Mouse (Mus musculus) frontal cortex, postnatal 14 days (tissue): ENCODE results near the gene Cdc20b.
"Not testable (repeated sequence)": the region's sequence is repeated elsewhere in the genome, so short reads cannot be mapped to it uniquely, and the experiment has no call there.

Experiments used
- DNase-seq, 2 experiments: peaks; one replicate each; pipeline ENCODE4 v3.0.0; 2022; ENCODE audit warnings: low spot score in 2 of 2

The Cdc20b gene

DNA sequence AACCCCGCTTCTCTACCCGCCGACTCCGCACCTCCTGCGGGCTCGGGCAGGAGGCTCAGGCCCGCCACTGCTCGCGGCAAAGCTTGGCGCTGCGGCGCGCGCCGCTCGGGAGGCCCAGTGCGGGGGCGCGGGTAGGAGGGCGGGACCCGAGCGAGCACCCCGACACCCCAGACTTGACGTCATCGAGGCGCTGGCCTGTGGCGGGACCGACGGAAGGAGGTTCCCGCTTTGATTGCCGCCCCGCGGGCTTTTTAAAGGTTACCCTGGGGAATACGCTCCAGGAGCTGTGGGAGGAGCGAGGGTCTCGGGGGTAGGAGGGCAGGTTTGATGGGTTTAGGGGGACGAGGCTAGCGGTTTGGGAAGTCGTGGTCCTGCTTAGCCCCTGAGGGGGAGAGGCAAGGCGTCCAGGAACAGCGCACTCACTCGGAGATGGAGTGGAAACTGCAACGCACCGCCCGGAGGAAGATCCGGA is at the start of gene Cdc20b:
Gene Cdc20b (plus strand): TSS at position 162 of the 472 bp plus-strand sequence.
- peak; percentile 10 to 25 for DNase-seq

- DNase-seq, result no peak
These were observed 49.1 kb upstream of the Cdc20b start for GRCm38 (mm10) chr13:112985605-112986450.

DNA sequence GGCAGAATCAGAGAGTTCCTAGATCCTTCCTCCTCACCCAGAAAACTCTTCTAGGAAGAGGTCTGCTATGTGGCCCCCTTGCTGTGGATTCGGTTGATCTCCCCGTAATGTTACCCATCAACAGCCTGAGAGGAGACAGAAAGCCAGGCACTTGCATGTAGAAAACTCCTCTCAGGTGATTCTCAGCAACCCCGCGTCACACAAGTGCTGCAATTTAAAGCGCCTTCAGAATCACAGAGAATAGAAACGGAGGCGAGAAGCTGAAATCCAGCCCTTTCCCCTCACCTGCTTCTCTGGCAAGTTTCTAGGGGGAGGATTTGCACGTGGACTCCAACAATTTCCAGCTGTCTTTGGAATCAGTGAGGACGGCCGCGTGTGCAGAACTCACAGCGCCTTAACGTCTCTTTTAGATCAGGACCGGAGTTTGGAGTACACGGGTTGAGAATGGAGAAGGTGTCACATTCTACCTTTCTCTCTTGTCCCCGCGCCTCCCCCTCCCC is 48.4 kb upstream of the Cdc20b start:
- no peak for DNase-seq

DNA sequence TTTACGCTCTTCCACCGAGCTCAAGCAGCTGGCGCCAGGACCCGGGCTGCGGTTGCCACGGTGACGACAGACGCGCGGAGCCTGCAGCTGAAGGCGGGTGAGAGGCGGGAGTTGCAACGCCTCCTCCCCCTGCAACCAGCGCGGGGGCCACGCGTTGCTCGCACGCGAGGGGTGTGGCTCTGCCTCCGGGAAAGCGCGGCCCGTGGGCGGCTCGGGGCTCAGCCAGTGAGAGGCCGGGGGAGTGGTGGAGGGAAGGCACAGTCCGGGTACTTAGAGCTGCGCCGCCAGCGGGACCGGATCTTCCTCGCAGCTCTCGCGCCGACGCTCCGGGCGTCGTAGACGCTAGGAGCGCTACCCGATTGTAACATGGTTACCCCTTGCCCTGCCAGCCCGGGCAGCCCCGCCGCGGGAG is 47.4 kb upstream of the Cdc20b start, which contains the start of gene Ccno:
Gene Ccno (plus strand): TSS at position 271 of the 412 bp plus-strand sequence.
- DNase-seq, result peak; percentile 88 to 89

DNA sequence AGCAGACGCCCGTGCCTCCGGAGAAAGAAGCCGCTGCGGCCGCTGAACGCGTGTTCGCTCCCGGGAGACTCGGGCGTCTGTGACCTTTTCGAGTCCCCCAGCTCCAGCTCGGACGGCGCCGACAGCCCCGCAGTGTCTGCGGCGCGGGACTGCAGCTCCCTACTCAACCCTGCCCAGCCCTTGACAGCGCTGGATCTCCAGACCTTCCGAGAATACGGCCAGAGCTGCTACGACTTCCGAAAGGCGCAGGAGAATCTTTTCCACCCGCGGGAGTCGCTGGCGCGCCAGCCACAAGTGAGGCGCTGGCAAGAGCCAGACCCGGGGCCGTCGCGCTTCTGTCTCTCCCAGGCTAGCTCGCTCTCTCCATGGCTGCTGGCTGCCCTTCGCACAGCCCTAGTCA is 46.9 kb upstream of the Cdc20b start:
- DNase-seq, result no peak

GRCm38 (mm10) chr13:112988866-112989265 is 46.0 kb upstream of the Cdc20b start:
- DNase-seq, result no peak

DNA sequence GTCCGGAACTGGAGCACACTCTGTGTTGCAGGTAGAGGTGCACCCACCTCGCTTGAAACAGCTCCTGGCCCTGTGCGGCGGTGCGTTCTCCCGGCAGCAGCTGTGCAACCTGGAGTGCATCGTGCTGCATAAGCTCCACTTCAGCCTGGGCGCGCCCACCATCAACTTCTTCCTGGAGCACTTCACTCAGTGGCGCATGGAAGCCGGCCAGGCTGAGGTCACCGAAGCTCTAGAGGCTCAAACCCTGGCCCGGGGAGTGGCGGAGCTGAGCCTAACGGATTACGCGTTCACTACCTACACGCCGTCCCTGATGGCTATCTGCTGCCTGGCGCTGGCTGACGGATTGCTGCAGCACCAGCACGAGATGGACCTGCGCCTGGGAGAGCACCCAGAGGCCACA is 45.4 kb upstream of the Cdc20b start:
- DNase-seq, result no peak

DNA sequence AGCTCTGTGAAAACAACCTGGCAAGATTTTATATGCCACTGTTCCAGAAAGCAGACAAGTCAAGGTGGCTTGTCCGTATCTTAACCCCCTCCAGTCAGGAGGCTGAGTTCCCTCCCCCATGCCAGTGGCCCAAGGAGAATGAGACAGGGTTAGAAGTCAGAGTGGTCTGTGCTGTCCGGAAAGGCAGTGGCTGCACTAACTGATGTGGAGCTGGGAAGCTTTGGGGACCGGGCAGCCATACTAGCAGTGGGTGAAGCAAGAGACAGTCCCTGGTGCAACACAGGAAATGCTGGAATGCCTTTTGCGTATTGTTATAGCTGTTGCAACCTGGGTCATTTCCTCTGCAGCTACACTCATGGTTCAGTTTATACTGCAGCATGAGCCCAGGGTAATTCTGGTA is 44.6 kb upstream of the Cdc20b start:
- DNase-seq, result no peak

- no peak for DNase-seq
These were observed 41.3 kb upstream of the Cdc20b start, which contains the start of gene Mcidas for GRCm38 (mm10) chr13:112993531-112994152. Gene Mcidas, plus strand, starts transcription at chr13:112993845.

DNA sequence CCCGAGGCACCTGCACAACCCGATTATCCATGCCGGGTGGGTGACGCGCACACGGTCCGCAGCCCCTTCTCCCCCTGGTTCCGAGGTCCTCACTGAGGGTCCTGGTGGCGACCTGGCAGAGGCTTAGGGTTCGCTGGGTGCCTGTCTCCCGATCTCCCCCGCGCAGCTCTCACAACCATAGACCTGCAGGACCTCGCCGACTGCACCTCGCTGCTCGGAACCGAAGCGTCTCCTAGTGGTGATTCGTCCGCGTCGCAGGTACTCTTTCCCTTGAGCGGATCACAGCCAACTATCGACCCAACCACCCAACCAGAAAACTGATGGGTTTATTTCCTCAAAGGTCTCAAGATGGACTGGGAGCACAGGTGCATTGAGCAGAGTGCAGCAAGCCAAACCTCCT is 40.7 kb upstream of the Cdc20b start:
- DNase-seq, result peak in 1 of 2 experiments; percentile 41

GRCm38 (mm10) chr13:112996407-112996806 is 38.5 kb upstream of the Cdc20b start:
- no peak for DNase-seq

- no peak for DNase-seq
These were observed 37.5 kb upstream of the Cdc20b start for GRCm38 (mm10) chr13:112997369-112997768.

GRCm38 (mm10) chr13:112998427-112999201 is 36.3 kb upstream of the Cdc20b start:
- DNase-seq, result peak in 1 of 2 experiments; percentile 28

- no peak for DNase-seq
These were observed 34.8 kb upstream of the Cdc20b start for GRCm38 (mm10) chr13:113000090-113000489.

DNA sequence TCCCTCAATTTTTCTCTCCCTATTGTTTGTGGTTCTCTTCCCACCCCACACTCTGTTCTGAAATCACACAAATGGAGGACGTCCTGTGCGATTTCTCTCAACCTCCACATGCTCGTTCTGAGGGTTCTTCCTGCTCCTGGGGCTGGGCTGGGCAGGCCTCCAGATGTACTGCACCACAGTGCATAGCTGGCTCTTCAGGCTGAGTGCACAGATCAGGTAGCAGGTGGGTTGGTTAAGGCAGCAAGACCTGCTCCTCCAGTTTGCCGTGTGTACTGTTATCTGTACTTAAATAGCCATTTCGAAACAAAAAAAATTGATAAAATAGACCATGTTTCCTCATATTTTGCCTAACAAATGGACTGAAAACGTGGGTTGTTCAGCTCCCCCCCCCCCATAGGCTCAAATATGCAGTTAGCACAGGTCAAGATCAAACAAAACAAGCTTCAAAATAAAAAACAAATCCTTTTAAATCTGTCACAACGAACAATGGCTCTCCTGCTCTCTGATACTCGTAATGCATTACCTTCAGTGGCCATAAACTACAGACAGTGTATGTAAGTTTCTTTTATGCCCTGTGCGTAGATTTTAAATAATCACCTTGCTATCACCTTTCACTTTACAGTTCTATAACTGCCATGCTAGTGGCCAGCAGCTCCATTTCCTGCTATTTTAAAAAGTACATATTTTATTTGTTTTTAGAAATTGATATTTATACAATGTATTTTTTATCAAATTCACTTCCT is 34.2 kb upstream of the Cdc20b start:
- DNase-seq, result no peak

DNA sequence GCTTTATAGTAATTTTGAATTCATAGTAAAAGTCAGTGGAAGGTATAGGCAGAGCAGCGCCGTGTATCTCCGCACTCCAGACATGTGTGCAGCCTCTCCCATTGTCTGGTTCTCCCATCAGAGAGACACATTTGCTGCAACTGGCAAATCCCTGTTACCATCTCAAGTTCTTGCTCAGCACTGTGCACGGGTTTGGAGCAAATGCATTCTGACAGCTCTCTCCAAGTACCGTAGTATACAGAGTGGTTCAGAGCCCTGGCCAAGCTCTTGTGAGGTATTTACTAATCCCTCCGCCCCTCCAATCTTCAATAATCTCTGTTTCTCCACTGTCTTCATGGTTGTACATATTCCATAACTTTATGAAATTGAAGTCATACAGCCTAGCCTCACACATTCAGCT is 22.2 kb upstream of the Cdc20b start:
- DNase-seq, result no peak

- not testable (repeated sequence) for DNase-seq
These were observed 21.5 kb upstream of the Cdc20b start for GRCm38 (mm10) chr13:113013174-113013953.

GRCm38 (mm10) chr13:113021521-113021920 is 13.4 kb upstream of the Cdc20b start:
- no peak for DNase-seq

- no peak for DNase-seq
These were observed 12.4 kb upstream of the Cdc20b start for GRCm38 (mm10) chr13:113022467-113022866.
